Mouse (Mus musculus) heart, adult 2 months (tissue): ENCODE results near the gene Zfp13.

ENCODE experiments used
- CTCF ChIP-seq: fragments of 200-600 bp; IDR thresholded peaks from 2 replicates; pipeline ENCODE4 v1.8.1; 2022; ENCODE audit warnings: antibody characterized with exemption, mild to moderate bottlenecking, moderate library complexity
- EP300 ChIP-seq: fragments of 200-500 bp; IDR thresholded peaks from 2 replicates; pipeline ENCODE4 v1.6.1; 2011; ENCODE audit warnings: low read depth, low read length, control low read depth; ENCODE audit not compliant: insufficient read depth
- POLR2A ChIP-seq: fragments of 200-500 bp; IDR thresholded peaks from 2 replicates; pipeline ENCODE4 v1.6.1; 2011; ENCODE audit warnings: mild to moderate bottlenecking, low read depth, low read length, control low read depth; ENCODE audit not compliant: insufficient read depth

DNA sequence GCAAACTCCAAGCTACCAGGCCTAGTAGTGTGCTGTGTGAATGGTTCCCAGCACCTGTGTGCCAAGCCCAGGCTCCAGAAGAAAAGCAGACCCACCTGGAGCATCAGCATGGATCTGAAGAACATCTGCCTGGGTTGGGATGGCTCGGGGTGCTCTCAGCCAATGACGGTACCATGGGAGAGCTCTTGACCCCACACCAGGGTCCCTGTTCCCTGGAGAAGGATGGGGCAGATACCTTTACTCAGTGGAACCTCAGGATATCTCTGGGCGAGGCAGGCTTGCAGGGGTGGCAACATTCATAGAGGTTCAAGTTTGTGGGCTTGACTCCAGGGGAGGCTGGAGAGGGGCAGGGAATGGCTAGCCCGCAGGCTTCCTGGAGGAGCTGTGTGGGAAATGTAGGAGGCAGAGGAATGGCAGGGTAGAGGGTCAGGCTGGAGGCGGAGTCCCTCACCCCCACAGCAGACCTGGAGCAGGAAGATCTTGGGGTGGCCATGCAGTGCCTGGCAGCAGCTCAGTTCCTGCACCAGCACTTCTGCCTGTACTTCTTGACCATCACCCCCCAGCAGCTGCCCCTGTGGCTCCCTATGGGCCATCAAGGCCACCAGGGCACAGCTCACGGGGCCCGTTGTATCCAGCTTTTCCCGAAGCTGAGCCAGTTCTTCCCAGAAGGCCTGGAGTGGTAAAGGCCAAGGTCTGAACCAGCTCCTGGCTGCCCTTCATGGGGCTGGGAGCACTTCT lies 46.2 kb downstream of the Zfp13 start:
- TF ChIP-seq CTCF = no peak
- no peak for TF ChIP-seq EP300
- TF ChIP-seq POLR2A = no peak
